Mouse (Mus musculus): ENCODE results near the gene C330007P06Rik. TPM values are rescaled to one million over a fixed set of nuclear protein-coding genes. Genes with fewer than 3 reads are reported as not detected.

Gene C330007P06Rik
- 20.1 and 22.0 TPM in 2 replicates for polyA plus RNA-seq (2012; rRNA removed)

GRCm38 (mm10) chrX:36873765-36874164 is at the start of gene C330007P06Rik, which contains the start of gene Ube2a:
TSS of gene C330007P06Rik (minus strand) at chrX:36874111.
TSS of gene Ube2a (plus strand) at chrX:36873900.

GRCm38 (mm10) chrX:36902321-36903114 is 28.6 kb upstream of the C330007P06Rik start, which contains the start of gene Nkrf:
TSS of gene Nkrf (minus strand) at chrX:36902899.

GRCm38 (mm10) chrX:36795424-36796162 is 78.3 kb downstream of the C330007P06Rik start, which contains the start of gene Slc25a5:
TSS of gene Slc25a5 (plus strand) at chrX:36795651.

Other genes with a start within 250 kb of the C330007P06Rik start
- 8.0 and 8.1 TPM in 2 replicates for gene Akap17b, start 228.7 kb downstream of the C330007P06Rik start, polyA plus RNA-seq (2012; rRNA removed)
- gene Slc25a43, start 130.5 kb downstream of the C330007P06Rik start, polyA plus RNA-seq (2012; rRNA removed) = 0.76 and 0.80 TPM in 2 replicates
- gene Slc25a5, start 78.5 kb downstream of the C330007P06Rik start, polyA plus RNA-seq (2012; rRNA removed) = 415 and 481 TPM in 2 replicates
- gene Ube2a, start 211 bp downstream of the C330007P06Rik start, polyA plus RNA-seq (2012; rRNA removed) = 43.0 and 44.7 TPM in 2 replicates
- gene Nkrf, start 28.8 kb upstream of the C330007P06Rik start, polyA plus RNA-seq (2012; rRNA removed) = 11.8 and 12.7 TPM in 2 replicates
- gene Sept6, start 117.7 kb upstream of the C330007P06Rik start, polyA plus RNA-seq (2012; rRNA removed) = 50.7 and 52.5 TPM in 2 replicates
- gene Sowahd, start 174.7 kb upstream of the C330007P06Rik start, polyA plus RNA-seq (2012; rRNA removed) = not detected in 2 replicates
- gene Rpl39, start 211.3 kb upstream of the C330007P06Rik start, polyA plus RNA-seq (2012; rRNA removed) = 779 and 800 TPM in 2 replicates
- gene Upf3b, start 236.2 kb upstream of the C330007P06Rik start, polyA plus RNA-seq (2012; rRNA removed) = 43.8 and 50.5 TPM in 2 replicates